ENCODE assay signal across 8 mouse cellular contexts in the genomic region with DNA sequence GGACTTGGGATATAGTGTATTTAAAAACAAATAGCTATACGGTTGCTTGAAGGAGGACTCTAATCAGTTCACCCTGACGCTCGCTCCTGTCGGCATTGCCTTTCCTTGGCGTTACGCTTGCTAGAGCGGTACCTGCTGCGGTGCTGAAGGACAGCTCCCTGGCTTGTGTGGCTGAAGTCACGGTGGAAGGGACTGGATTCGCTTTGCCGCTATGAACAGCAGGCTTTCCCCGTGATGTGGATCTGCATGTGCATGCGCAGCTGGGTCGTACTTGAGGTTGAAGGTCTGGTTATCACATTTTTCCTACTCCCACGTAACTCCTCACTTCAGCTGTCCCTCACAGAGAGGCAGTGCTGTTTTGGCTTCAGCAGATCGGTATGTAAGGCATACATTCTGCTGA. TPM values are rescaled to one million over a fixed set of nuclear protein-coding genes. Genes with fewer than 3 reads are reported as not detected.
A peak's percentile ranks its signal among the peaks of the same experiment; 100 is the strongest.
DNase-seq lines count a peak whose midpoint lies in the region; ATAC-seq lines count a peak whose summit lies in the region.

No protein-coding gene starts in this region.

- ATAC-seq in hematopoietic stem cell, adult 5-6 weeks (replicated peaks in 1 of 2; ENCODE audit: insufficient read depth in 1 of 2, low FRiP score in 2 of 2, low TSS enrichment in 1 of 2, low read depth in 1 of 2, poor library complexity in 2 of 2, severe bottlenecking in 2 of 2): peak; percentile 65 to 88
- peak; percentile 80 for ATAC-seq in megakaryocyte-erythroid progenitor cell, adult 5-6 weeks (replicated peaks; ENCODE audit: low FRiP score, low TSS enrichment, poor library complexity, severe bottlenecking)
- no peak for ATAC-seq in megakaryocyte, adult 5-6 weeks (ENCODE audit: poor library complexity, severe bottlenecking)

- DNase-seq in B cell, adult 2 months: peak; percentile 65 to 67
- DNase-seq in adipocyte (ENCODE audit: low spot score): peak; percentile 11
- DNase-seq in fibroblast of lung, adult 2 months (ENCODE audit: low read depth): peak; percentile 11
- DNase-seq in kidney, postnatal 4 days: peak; percentile 96
- peak; percentile 45 for DNase-seq in right cerebral cortex, postnatal 25 days

RNA-seq across cellular contexts. Expression of a gene that starts 3.5 kb away (rescaled TPM):
- not detected in 2 replicates for total RNA-seq in hematopoietic stem cell, adult 5-6 weeks (2017)
- not detected in 2 replicates for total RNA-seq in megakaryocyte-erythroid progenitor cell, adult 5-6 weeks (2014; fragmentation: Nextera tagmentation)
- not detected in 2 replicates for total RNA-seq in megakaryocyte-erythroid progenitor cell, adult 5-6 weeks (2017)
- not detected in 2 replicates for total RNA-seq in megakaryocyte, adult 5-6 weeks (2015)
- under 0.01 TPM in 1 of 2 replicates, not detected in the other for total RNA-seq in megakaryocyte, adult 5-6 weeks (2017)

Comparison
In these comparisons a context has a peak if more than half of its experiments do, and no peak if none do; other contexts are left out.
1. DNase-seq: peak in every context shown above with its lines; median percentile 96 in kidney, postnatal 4 days; 66 in B cell, adult 2 months; 45 in right cerebral cortex, postnatal 25 days; 11 in adipocyte; 11 in fibroblast of lung, adult 2 months.